Mouse (Mus musculus) cortical plate, adult 2 months (tissue): ENCODE measurements around the gene Crlf3. TPM values are rescaled to one million over a fixed set of nuclear protein-coding genes. Genes with fewer than 3 reads are reported as not detected.

Experiments used
- H3K27ac ChIP-seq: fragments of 200-500 bp; 2 replicates; pipeline ENCODE4 v1.5.1; 2012; ENCODE audit warnings: low read length, control low read depth, inconsistent platforms; ENCODE audit not compliant: insufficient read depth
- H3K4me1 ChIP-seq: fragments of 200-500 bp; 2 replicates; pipeline ENCODE4 v1.6.1; 2011; ENCODE audit warnings: low read length; ENCODE audit not compliant: control insufficient read depth, insufficient read depth
- H3K4me3 ChIP-seq: fragments of 200-500 bp; 2 replicates; pipeline ENCODE4 v1.5.1; 2011; ENCODE audit warnings: mild to moderate bottlenecking, low read length, control low read depth; ENCODE audit not compliant: insufficient read depth
- CTCF ChIP-seq: fragments of 200-500 bp; IDR thresholded peaks from 2 replicates; pipeline ENCODE4 v1.5.1; 2011; ENCODE audit warnings: mild to moderate bottlenecking, control low read depth, low read length; ENCODE audit not compliant: insufficient read depth; ENCODE audit errors: extremely low read depth
- POLR2A ChIP-seq: fragments of 200-500 bp; IDR thresholded peaks from 2 replicates; pipeline ENCODE4 v1.6.1; 2011; ENCODE audit warnings: mild to moderate bottlenecking, low read length, control low read depth; ENCODE audit not compliant: insufficient read depth; ENCODE audit errors: extremely low read depth
- polyA plus RNA-seq: library from polyadenylated mRNA; depleted of rRNA; stranded (reverse); fragments of >200 nt; gene quantifications from 2 replicates; pipeline ENCODE4 v1.2.3, GENCODE M21; 2012; rRNA removed

Gene Crlf3
- 17.2 and 18.2 TPM in 2 replicates for polyA plus RNA-seq

GRCm38 (mm10) chr11:80080826-80081728 lies at the start of gene Crlf3:
TSS of gene Crlf3 (minus strand) at chr11:80080991.
- TF ChIP-seq CTCF (no peak), POLR2A (peak; percentile 49; the same call in 1 of the 2 replicates)

GRCm38 (mm10) chr11:80116411-80116810 lies 35.6 kb upstream of the Crlf3 start:
- Histone ChIP-seq H3K4me3 (no peak overlapping the region), H3K27ac (no peak overlapping the region), H3K4me1 (no peaks in the 10 kb centered on the region)
- no peak for TF ChIP-seq CTCF
- no peak for TF ChIP-seq POLR2A

More at GRCm38 (mm10) chr11:80080826-80081728, at the start of gene Crlf3:
- peak within 1 kb of the TSS; percentile 65 for H3K4me3 ChIP-seq
- peaks cover 4% of the 10 kb centered on the region; the same call in 1 of the 2 replicates for H3K4me1 ChIP-seq
- peak within 1 kb of the TSS; percentile 71 for H3K27ac ChIP-seq

DNA sequence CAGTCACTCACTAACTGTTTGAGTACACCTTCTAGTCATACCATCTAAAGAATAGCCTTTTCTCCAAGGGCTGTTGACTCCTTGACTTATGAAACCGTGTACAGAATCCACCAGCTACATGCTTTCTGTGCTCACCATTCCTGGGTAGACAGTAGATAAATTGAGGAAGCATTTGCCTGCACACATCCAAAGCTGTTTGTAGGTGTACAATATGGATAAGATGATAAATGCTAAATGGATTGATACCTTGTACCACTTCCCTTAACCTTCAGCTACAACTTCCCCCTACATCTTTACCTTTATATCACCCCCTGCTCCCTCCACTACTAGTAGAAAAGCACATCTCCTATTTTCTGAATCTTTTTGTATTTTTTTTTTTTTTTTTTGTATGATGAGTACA lies 23.6 kb upstream of the Crlf3 start:
- Histone ChIP-seq H3K4me3 (no peak overlapping the region), H3K4me1 (no peaks in the 10 kb centered on the region), H3K27ac (no peak overlapping the region)
- TF ChIP-seq CTCF (no peak), POLR2A (no peak)

DNA sequence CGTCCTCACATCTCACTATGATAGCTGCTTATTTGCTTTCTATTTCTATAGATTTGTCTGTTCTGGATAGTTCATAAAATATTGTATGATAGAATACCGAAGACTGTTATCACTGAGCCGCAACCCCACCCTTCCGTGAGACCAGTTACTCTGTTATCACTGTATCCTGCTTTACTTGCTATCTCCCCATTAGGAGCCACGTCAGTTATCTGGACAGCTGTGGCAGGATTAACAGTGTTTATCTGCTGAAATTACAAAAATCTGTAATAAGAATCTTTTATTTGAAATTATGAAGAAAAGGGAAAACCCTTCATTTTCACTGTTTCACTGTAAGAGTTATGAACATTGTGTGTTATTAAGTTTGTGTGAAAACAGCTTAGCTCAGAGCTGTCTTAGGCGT lies 20.5 kb upstream of the Crlf3 start:
- Histone ChIP-seq H3K4me3 (no peak overlapping the region), H3K27ac (no peak overlapping the region), H3K4me1 (no peaks in the 10 kb centered on the region)
- TF ChIP-seq CTCF (no peak), POLR2A (no peak)

DNA sequence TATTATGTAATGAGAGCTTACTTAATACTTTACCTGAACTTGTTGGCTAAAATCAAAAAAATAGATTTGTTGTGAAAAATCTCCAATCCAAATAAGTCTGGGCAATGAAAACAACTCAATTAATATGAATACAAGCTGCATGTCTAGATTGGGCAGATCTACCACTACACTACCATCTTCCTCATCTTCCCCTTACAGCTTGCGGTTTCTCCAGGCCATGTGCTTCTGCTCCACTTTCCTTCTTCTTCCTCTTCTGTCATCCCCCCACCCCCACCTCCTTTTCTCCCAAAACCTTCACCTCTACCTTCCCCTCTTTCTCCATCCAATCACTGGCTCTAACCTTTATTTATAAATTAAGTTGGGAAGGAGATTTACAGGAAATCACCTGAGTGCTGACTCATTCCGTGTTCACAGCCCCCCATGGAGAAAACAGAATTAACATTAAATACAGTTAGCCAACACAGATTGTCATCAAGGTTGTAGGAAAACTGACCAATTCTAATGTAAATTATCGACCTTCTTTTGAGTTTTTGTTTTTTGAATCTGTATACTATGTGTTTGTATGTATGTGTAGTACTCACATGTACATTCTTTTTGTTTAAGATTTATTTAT lies 17.8 kb upstream of the Crlf3 start:
- Histone ChIP-seq H3K4me1 (no peaks in the 10 kb centered on the region), H3K27ac (no peak overlapping the region), H3K4me3 (no peak overlapping the region)
- TF ChIP-seq CTCF (no peak), POLR2A (no peak)

DNA sequence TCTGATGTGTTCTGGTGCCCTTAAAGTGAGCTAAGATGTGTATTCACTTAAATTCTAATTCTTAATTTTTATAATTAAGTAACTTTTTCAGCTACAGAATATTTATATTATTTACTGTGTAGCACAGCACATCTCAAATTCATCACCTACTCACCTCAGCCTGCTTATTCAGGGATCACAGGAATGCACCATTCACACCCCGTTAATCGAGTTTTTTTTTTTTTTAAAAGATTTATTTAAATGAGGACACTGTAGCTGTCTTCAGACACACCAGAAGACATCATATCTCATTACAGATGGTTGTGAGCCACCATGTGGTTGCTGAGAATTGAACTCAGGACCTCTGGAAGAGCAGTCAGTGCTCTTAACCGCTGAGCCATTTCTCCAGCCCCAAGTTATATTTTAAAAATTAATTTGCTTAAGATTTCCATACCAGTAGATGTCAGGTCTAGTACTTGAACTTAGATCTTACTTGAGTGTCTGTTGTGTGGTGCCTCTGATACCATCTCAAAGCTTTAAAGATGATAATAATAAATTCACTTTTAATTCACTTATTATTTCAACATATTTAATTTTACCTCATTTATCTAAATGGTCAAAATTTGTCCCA lies 9.9 kb upstream of the Crlf3 start:
- Histone ChIP-seq H3K4me3 (no peak overlapping the region; the same call in 1 of the 2 replicates), H3K27ac (no peak overlapping the region), H3K4me1 (no peaks in the 10 kb centered on the region)
- no peak for TF ChIP-seq CTCF
- TF ChIP-seq POLR2A: no peak

GRCm38 (mm10) chr11:80089817-80090214 lies 9.0 kb upstream of the Crlf3 start:
- TF ChIP-seq CTCF (no peak), POLR2A (no peak)
- no peak overlapping the region for H3K27ac ChIP-seq
- peak overlapping the region; percentile 52 for H3K4me3 ChIP-seq

GRCm38 (mm10) chr11:80088917-80089816 lies 8.4 kb upstream of the Crlf3 start, which contains the start of gene Atad5:
TSS of gene Atad5 (plus strand) at chr11:80089400.
- TF ChIP-seq POLR2A (no peak), CTCF (no peak)
- Histone ChIP-seq H3K4me1 (no peaks in the 10 kb centered on the region), H3K4me3 (peak within 1 kb of the TSS; percentile 52), H3K27ac (no peak within 1 kb of the TSS)

More at GRCm38 (mm10) chr11:80089817-80090214, 9.0 kb upstream of the Crlf3 start:
- H3K4me1 ChIP-seq: no peaks in the 10 kb centered on the region

GRCm38 (mm10) chr11:80086844-80087243 lies 6.1 kb upstream of the Crlf3 start:
- H3K4me1 ChIP-seq: no peaks in the 10 kb centered on the region
- no peak overlapping the region for H3K4me3 ChIP-seq
- no peak overlapping the region for H3K27ac ChIP-seq
- TF ChIP-seq CTCF (peak; percentile 78), POLR2A (no peak)
